Comparison of ENCODE assay signal across 19 mouse cellular contexts in the genomic region with DNA sequence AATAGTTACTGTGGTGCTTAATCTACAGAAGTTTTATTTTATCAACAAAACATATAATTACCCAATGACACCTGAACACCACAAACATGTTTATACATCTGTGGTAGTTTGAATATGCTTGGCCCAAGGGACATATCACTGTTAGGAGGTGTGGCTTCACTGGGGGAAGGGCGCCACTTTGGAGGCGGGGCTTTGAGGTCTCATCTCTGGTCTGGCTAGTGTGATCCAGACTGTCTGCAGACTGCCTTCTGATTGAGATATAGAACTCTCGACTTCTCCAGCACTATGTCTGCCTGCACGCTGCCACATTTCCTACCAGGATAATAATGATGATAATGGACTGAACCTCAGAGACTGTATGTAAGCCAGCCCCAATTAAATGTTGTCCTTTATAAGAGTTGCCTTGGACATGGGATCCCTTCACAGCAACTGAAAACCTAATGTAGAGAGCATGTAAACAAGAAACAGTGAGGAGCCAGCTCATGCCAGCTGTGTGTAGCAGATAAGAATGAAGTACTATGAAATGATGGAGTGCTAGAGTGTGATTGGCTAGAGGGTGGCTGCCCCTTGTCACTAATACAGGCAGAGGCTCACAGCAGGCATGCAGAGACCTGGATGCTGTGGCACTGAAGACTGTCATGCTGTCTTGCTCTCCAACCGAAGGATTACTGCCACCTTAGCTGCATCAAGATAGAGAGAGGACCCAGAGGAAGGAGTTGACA. TPM values are rescaled to one million over a fixed set of nuclear protein-coding genes. Genes with fewer than 3 reads are reported as not detected.
DNase-seq lines count a peak whose midpoint lies in the region; ATAC-seq and TF ChIP-seq lines count a peak whose summit lies in the region.
"Had no signal": no experiment of that assay in that cellular context is flagged by ENCODE, and none has a peak within 500 bp of the region (broad histone marks: within the 10 kb centered on the region; RNA-seq: fewer than 3 reads in every experiment).

No protein-coding gene starts in this region.

- H3K9ac ChIP-seq in liver, embryonic 14.5 days (replicated peaks) = no peak overlapping the region
- H3K9ac ChIP-seq in forebrain, embryonic 16.5 days (replicated peaks; ENCODE audit: low read depth, low read length) = no peak overlapping the region
- H3K9ac ChIP-seq: forebrain, embryonic 13.5 days; heart, embryonic 15.5 days; hindbrain, embryonic 13.5 days had no signal

- H3K4me2 ChIP-seq in liver, embryonic 14.5 days (ENCODE audit: low read depth) = peak overlapping the region; percentile 28
- no peak overlapping the region for H3K4me2 ChIP-seq in forebrain, embryonic 16.5 days (ENCODE audit: low read length)

- H3K4me1 ChIP-seq in liver, embryonic 14.5 days (replicated peaks; ENCODE audit: control insufficient read depth in 2 of 2, insufficient read depth in 2 of 2, low read length in 1 of 2) = peaks cover 0 to 4% of the 10 kb centered on the region in 2 experiments; a peak in 1 of 4 replicates
- H3K4me1 ChIP-seq in forebrain, embryonic 16.5 days (replicated peaks; ENCODE audit: control insufficient read depth, insufficient read depth, low read length) = peaks cover 4% of the 10 kb centered on the region
- peaks cover 13% of the 10 kb centered on the region for H3K4me1 ChIP-seq in embryonic facial prominence, embryonic 10.5 days

- H3K36me3 ChIP-seq in liver, embryonic 14.5 days (replicated peaks; ENCODE audit: control insufficient read depth, insufficient read depth, low read depth) = no peaks in the 10 kb centered on the region
- H3K36me3 ChIP-seq in forebrain, embryonic 16.5 days (ENCODE audit: control insufficient read depth, insufficient read depth) = no peaks in the 10 kb centered on the region
- no peaks in the 10 kb centered on the region for H3K36me3 ChIP-seq in embryonic facial prominence, embryonic 10.5 days (replicated peaks)
- H3K36me3 ChIP-seq: embryonic facial prominence, embryonic 13.5 days; G1E; heart, embryonic 15.5 days; hindbrain, embryonic 13.5 days had no signal

- ATAC-seq in erythroblast, adult 5-6 weeks (replicated peaks; ENCODE audit: low FRiP score, poor library complexity, severe bottlenecking) = peak; percentile 57
- peak; percentile 94 for ATAC-seq in liver, embryonic 14.5 days (ENCODE audit: insufficient read depth)
- peak; percentile 52 for ATAC-seq in megakaryocyte progenitor cell, adult 5-6 weeks (replicated peaks; ENCODE audit: poor library complexity)
- ATAC-seq in forebrain, embryonic 16.5 days = no peak
- ATAC-seq: forebrain, embryonic 13.5 days had no signal

- no peak for TF ChIP-seq CTCF in liver, embryonic 14.5 days (IDR thresholded peaks at IDR 0.05; ENCODE audit: low read depth)

- H3K27me3 ChIP-seq in liver, embryonic 14.5 days (ENCODE audit: control insufficient read depth, insufficient read depth, low read length) = no peaks in the 10 kb centered on the region
- H3K27me3 ChIP-seq in forebrain, embryonic 16.5 days (replicated peaks; ENCODE audit: control insufficient read depth, insufficient read depth, low read length) = 0 out of 2 replicates have a peak, but pooled peaks cover 2% of the 10 kb centered on the region
- 0 out of 2 replicates have a peak, but pooled peaks cover 13% of the 10 kb centered on the region for H3K27me3 ChIP-seq in embryonic facial prominence, embryonic 10.5 days (replicated peaks; ENCODE audit: low read depth, poor library complexity, severe bottlenecking)
- H3K27me3 ChIP-seq: heart, embryonic 15.5 days had no signal

- 0 out of 2 replicates have a peak overlapping the region, but pooled peaks have one; percentile 25 for H3K27ac ChIP-seq in liver, embryonic 14.5 days
- no peak overlapping the region for H3K27ac ChIP-seq in forebrain, embryonic 16.5 days (ENCODE audit: low read length)
- no peak overlapping the region for H3K27ac ChIP-seq in embryonic facial prominence, embryonic 10.5 days (replicated peaks)
- H3K27ac ChIP-seq: embryonic facial prominence, embryonic 13.5 days; forebrain, embryonic 13.5 days; gastrocnemius, adult 2 months; heart, embryonic 15.5 days; hindbrain, embryonic 13.5 days; hindbrain, postnatal 0 days had no signal

- 33% methylated on average over 5 of the region's 5 CpGs for WGBS in liver, embryonic 14.5 days (ENCODE audit: insufficient replicate concordance)
- 72% methylated on average over 5 of the region's 5 CpGs for WGBS in forebrain, embryonic 16.5 days
- WGBS in embryonic facial prominence, embryonic 10.5 days = 75% methylated on average over 5 of the region's 5 CpGs

- H3K4me3 ChIP-seq in liver, embryonic 14.5 days (ENCODE audit: insufficient read depth in 1 of 2, low read depth in 2 of 2, low read length in 2 of 2) = peak overlapping the region; percentile 10 to 26; a peak in 3 of 4 replicates
- H3K4me3 ChIP-seq in forebrain, embryonic 16.5 days (replicated peaks; ENCODE audit: low read length) = no peak overlapping the region
- H3K4me3 ChIP-seq in embryonic facial prominence, embryonic 10.5 days = no peak overlapping the region
- H3K4me3 ChIP-seq: forebrain, embryonic 13.5 days; gastrocnemius, adult 2 months; heart, embryonic 15.5 days; hindbrain, embryonic 13.5 days had no signal

- TF ChIP-seq EP300 in liver, embryonic 14.5 days (IDR thresholded peaks at IDR 0.05; ENCODE audit: low read depth) = peak; percentile 50; the same call in 1 of the 2 replicates

- peak; percentile 64 for DNase-seq in liver
- peak in 2 of 3 experiments; percentile 16 to 23 for DNase-seq in liver, embryonic 14.5 days (ENCODE audit: low read depth in 3 of 3, low spot score in 3 of 3)
- no peak for DNase-seq in layer of hippocampus, adult 8-10 months (ENCODE audit: low spot score in 2 of 2)
- DNase-seq in embryonic facial prominence, embryonic 10.5 days (ENCODE audit: low spot score) = no peak
- DNase-seq: adrenal gland, adult 8-10 months; cerebellum, adult 11-12 months; cerebellum, adult 9-10 months; gastrocnemius, adult 2 months; gastrocnemius, postnatal 25 days had no signal

- H3K9me3 ChIP-seq in liver, embryonic 14.5 days (ENCODE audit: control insufficient read depth, low read length) = no peaks in the 10 kb centered on the region
- H3K9me3 ChIP-seq in forebrain, embryonic 16.5 days (ENCODE audit: control insufficient read depth, low read length) = no peaks in the 10 kb centered on the region
- no peaks in the 10 kb centered on the region for H3K9me3 ChIP-seq in embryonic facial prominence, embryonic 10.5 days
- H3K9me3 ChIP-seq: embryonic facial prominence, embryonic 13.5 days; forebrain, embryonic 13.5 days; heart, embryonic 15.5 days; hindbrain, embryonic 13.5 days had no signal

RNA-seq across cellular contexts. Expression of gene Msx2, which starts 31.4 kb away (rescaled TPM):
- total RNA-seq in erythroblast, adult 5-6 weeks (2015; ENCODE audit: low replicate concordance) = not detected in 2 replicates
- total RNA-seq in erythroblast, adult 5-6 weeks (2017; ENCODE audit: low replicate concordance) = not detected in 2 replicates
- 0.02 TPM in 2 replicates for polyA plus RNA-seq in liver, embryonic 14.5 days (2012; rRNA removed)
- polyA plus RNA-seq in liver, embryonic 14.5 days (2014; fragmentation: Nextera tagmentation; extraction: Ambion mirVana) = not detected in 2 replicates
- total RNA-seq in megakaryocyte progenitor cell, adult 5-6 weeks (2015) = not detected in 2 replicates
- not detected in 2 replicates for total RNA-seq in megakaryocyte progenitor cell, adult 5-6 weeks (2017)
- under 1 TPM; 0.16 to 0.70 (median 0.45) TPM for total RNA-seq in layer of hippocampus, adult 8-10 months (2022)
- polyA plus RNA-seq in forebrain, embryonic 16.5 days (2015; fragmentation: Nextera tagmentation; extraction: Ambion mirVana) = 0.38 and 0.41 TPM in 2 replicates
- 41.4 and 57.6 TPM in 2 replicates for polyA plus RNA-seq in embryonic facial prominence, embryonic 10.5 days (2016; fragmentation: Nextera tagmentation; extraction: Ambion mirVana)
- total RNA-seq: gastrocnemius, adult 2 months; hematopoietic stem cell, adult 5-6 weeks had no signal
- polyA plus RNA-seq: G1E had no signal

Comparison
In these comparisons a context has a peak if more than half of its experiments do, and no peak if none do; other contexts are left out.
1. DNase-seq: peak in liver (single experiment) and liver, embryonic 14.5 days (2 of 3); none in layer of hippocampus, adult 8-10 months (0 of 2) and embryonic facial prominence, embryonic 10.5 days (single experiment).
2. H3K4me3 ChIP-seq: peak in liver, embryonic 14.5 days (2 of 2); none in forebrain, embryonic 16.5 days (single experiment) and embryonic facial prominence, embryonic 10.5 days (single experiment).